Mouse (Mus musculus) heart, postnatal 10 days (tissue): ENCODE measurements around the gene Olfr1141. TPM values are rescaled to one million over a fixed set of nuclear protein-coding genes. Genes with fewer than 3 reads are reported as not detected.

Source experiments
- DNase-seq, 2 experiments: peaks; one replicate each; pipeline ENCODE4 v3.0.0; 2021
- intact Hi-C: fragments of 180-260 bp; cut with DNase I; formaldehyde crosslinking; loops from one replicate; pipeline ENCODE4 v1.15.1; 2025
- total RNA-seq, 2 experiments: library from RNA; stranded (reverse); gene quantifications; 2 replicates each; pipeline ENCODE4 v1.2.3; 2021

The Olfr1141 gene
- not detected for total RNA-seq

DNA sequence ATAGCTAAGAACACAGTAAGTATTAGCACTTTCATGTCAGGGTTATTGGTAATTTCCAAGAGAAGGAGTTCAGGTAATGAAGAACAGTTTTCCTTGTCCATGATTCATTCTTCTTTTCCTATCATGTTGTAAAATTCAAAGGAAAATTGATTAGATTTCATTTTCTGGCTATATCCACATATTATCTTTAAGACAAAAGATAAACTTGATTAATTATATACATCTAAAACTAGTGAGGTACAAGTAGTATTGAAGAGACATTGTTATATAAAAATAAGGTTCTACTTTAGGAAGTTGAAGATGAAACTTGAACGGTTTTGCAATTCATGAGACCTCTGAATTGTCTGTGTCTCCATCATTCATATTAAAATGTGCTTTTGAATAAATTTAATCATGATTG lies at the start of gene Olfr1141:
TSS of gene Olfr1141 (minus strand) at position 101 of the 400 bp plus-strand sequence.
- DNase-seq, result no peak
- intact Hi-C loops, result no loop called here

- intact Hi-C loops, result no loop called here
- no peak for DNase-seq
These were observed 46.5 kb upstream of the Olfr1141 start, which contains the start of gene Olfr1143 for GRCm38 (mm10) chr2:87800292-87800691. Olfr1143 (plus strand) TSS chr2:87800592.

DNA sequence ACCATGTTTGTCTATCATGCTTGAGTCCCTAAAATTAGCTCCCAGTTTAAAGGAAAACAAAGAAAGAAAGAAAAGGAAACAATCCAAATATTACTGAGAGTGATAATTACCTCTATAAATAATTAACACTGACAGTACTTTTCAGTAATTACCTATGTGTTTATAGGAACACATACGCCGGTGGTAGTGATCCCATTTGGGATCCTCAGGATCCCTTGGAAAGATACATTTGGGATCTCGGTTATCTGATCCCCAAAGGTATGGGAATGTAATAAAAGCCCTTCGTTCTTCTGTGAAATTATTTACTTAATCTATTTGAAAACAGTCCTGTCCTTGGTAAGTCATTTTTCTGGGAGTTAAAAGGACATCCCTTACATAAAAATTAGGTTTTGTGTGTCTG lies 25.4 kb upstream of the Olfr1141 start, which contains the start of gene Olfr152:
TSS of gene Olfr152 (plus strand) at position 301 of the 400 bp plus-strand sequence.
- DNase-seq, result no peak

DNA sequence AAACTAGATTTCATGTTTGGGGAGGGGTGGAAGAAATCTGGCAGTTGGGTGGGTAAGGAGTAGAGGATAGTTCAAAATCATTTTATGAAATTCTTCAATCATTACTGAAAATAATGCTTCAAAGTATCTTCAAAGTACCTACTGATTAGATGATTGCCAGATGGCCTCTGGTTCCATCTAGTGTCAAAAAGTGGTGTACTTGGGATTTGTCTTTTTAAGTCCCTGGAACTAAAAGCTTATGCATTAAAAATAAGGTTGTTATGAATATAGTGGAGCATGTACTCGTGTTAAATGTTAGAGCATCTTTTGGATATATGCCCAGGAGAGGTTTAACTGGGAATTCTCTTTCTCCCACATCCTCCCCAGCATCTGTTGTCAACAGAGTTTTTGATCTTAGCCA lies 22.4 kb upstream of the Olfr1141 start:
- no peak for DNase-seq
- intact Hi-C loops, result no loop called here

More for the DNA sequence above, 25.4 kb upstream of the Olfr1141 start, which contains the start of gene Olfr152:
- intact Hi-C loops, result no loop called here

DNA sequence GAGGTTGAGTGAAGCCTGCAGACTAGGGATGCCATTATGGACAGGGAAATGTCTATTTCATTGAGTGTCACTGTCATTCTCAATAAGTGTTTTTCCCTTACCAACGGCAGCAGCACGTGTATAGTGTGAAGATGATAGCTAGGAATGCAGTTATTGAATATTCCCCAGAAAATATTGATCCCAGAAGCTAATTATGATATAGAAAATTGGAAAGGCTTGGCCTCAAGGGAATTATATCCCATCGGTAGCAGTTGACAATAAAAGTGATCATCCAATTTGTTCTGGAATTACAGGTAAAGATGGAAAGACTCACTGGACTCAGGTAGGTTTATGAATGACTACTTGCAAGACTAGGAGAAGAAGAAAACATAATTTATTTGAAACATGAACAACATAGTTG lies 10.3 kb downstream of the Olfr1141 start, which contains the start of gene Olfr1140:
TSS of gene Olfr1140 (plus strand) at position 301 of the 400 bp plus-strand sequence.
- no peak for DNase-seq
- intact Hi-C loops, result no loop called here

- no peak for DNase-seq
- intact Hi-C loops, result no loop called here
These were observed 13.9 kb downstream of the Olfr1141 start, which contains the start of gene Olfr1138 for GRCm38 (mm10) chr2:87739878-87740277. Olfr1138 (minus strand) TSS chr2:87739978.

DNA sequence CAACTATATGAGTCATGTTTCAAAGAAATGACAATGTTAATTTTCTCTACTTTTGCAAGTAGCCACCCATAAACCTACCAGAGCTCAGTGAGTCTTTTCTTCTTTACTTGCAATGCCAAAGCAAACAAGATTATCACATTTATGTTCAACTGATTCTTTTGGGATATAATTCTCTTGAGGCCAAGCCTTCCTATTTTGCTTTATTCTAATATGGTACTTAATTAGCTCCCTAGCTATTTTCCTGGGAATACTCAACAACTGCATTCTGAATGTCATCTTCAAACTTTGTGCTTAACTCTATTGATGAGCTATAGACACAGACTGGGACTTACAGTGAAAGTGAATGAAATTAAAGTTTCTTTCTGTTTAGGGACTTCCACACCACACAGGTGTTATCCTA lies 40.7 kb downstream of the Olfr1141 start, which contains the start of gene Olfr1137:
TSS of gene Olfr1137 (minus strand) at position 101 of the 400 bp plus-strand sequence.
- intact Hi-C loops, result no loop called here
- DNase-seq, result no peak

Other genes with a start within 250 kb of the Olfr1141 start
- not detected for gene Pramel6, start 247.4 kb downstream of the Olfr1141 start, total RNA-seq
- not detected for gene Olfr153, start 222.2 kb downstream of the Olfr1141 start, total RNA-seq
- gene Olfr1128, start 208.4 kb downstream of the Olfr1141 start, total RNA-seq, result not detected
- not detected for gene Olfr1129, start 180.1 kb downstream of the Olfr1141 start, total RNA-seq
- not detected for gene Olfr1130, start 147.8 kb downstream of the Olfr1141 start, total RNA-seq
- gene Olfr1131, start 126.9 kb downstream of the Olfr1141 start, total RNA-seq, result not detected
- not detected for gene Olfr1132, start 116.5 kb downstream of the Olfr1141 start, total RNA-seq
- not detected for gene Olfr1133, start 106.6 kb downstream of the Olfr1141 start, total RNA-seq
- not detected for gene Olfr1134, start 95.5 kb downstream of the Olfr1141 start, total RNA-seq
- not detected for gene Olfr1135, start 80.3 kb downstream of the Olfr1141 start, total RNA-seq
- gene Olfr1136, start 60.0 kb downstream of the Olfr1141 start, total RNA-seq, result not detected
- gene Olfr1137, start 40.8 kb downstream of the Olfr1141 start, total RNA-seq, result not detected
- gene Olfr1138, start 14.0 kb downstream of the Olfr1141 start, total RNA-seq, result not detected
- gene Olfr1140, start 10.2 kb downstream of the Olfr1141 start, total RNA-seq, result not detected
- not detected for gene Olfr152, start 25.5 kb upstream of the Olfr1141 start, total RNA-seq
- not detected for gene Olfr1143, start 46.6 kb upstream of the Olfr1141 start, total RNA-seq
- not detected for gene Olfr1145, start 55.8 kb upstream of the Olfr1141 start, total RNA-seq
- gene Olfr1148, start 76.5 kb upstream of the Olfr1141 start, total RNA-seq, result not detected
- not detected for gene Olfr1150-ps1, start 90.0 kb upstream of the Olfr1141 start, total RNA-seq
- not detected for gene Olfr1151, start 101.9 kb upstream of the Olfr1141 start, total RNA-seq
- gene Olfr1152, start 112.5 kb upstream of the Olfr1141 start, total RNA-seq, result not detected
- not detected for gene Olfr1153, start 141.0 kb upstream of the Olfr1141 start, total RNA-seq
- not detected for gene Olfr1154, start 151.2 kb upstream of the Olfr1141 start, total RNA-seq
- gene Olfr1155, start 191.1 kb upstream of the Olfr1141 start, total RNA-seq, result not detected
- gene Olfr1156, start 199.1 kb upstream of the Olfr1141 start, total RNA-seq, result not detected
- not detected for gene Olfr1157, start 214.3 kb upstream of the Olfr1141 start, total RNA-seq
- gene Olfr74, start 220.7 kb upstream of the Olfr1141 start, total RNA-seq, result not detected
- not detected for gene Olfr1158, start 236.1 kb upstream of the Olfr1141 start, total RNA-seq